Comparison of ENCODE assay signal across 8 mouse cellular contexts in genomic region chr5:124012885-124013284, GRCm38 (mm10). TPM values are rescaled to one million over a fixed set of nuclear protein-coding genes. Genes with fewer than 3 reads are reported as not detected.
DNase-seq lines count a peak whose midpoint lies in the region; TF ChIP-seq lines count a peak whose summit lies in the region.

No protein-coding gene starts in this region.

- WGBS in heart, embryonic 10.5 days = 44% methylated on average over 10 of the region's 10 CpGs
- 59% methylated on average over 10 of the region's 10 CpGs for WGBS in lung, adult 2 months
- 87% methylated on average over 10 of the region's 10 CpGs for WGBS in limb, embryonic 10.5 days
- 57% methylated on average over 10 of the region's 10 CpGs for WGBS in small intestine, adult 2 months

- H3K4me1 ChIP-seq in heart, embryonic 10.5 days = peaks cover 83% of the 10 kb centered on the region
- peaks cover 32% of the 10 kb centered on the region for H3K4me1 ChIP-seq in lung, adult 2 months (ENCODE audit: control insufficient read depth, insufficient read depth, low read length)
- H3K4me1 ChIP-seq in limb, embryonic 10.5 days = peaks cover 53% of the 10 kb centered on the region
- peaks cover 60% of the 10 kb centered on the region for H3K4me1 ChIP-seq in small intestine, adult 2 months (ENCODE audit: control insufficient read depth, insufficient read depth, insufficient read length, low read length)

- H3K4me3 ChIP-seq in heart, embryonic 10.5 days = no peak overlapping the region
- no peak overlapping the region for H3K4me3 ChIP-seq in lung, adult 2 months (replicated peaks; ENCODE audit: extremely low read depth, low read depth, low read length)
- H3K4me3 ChIP-seq in limb, embryonic 10.5 days = no peak overlapping the region
- no peak overlapping the region for H3K4me3 ChIP-seq in small intestine, adult 2 months (ENCODE audit: low read depth, low read length)

- H3K36me3 ChIP-seq in heart, embryonic 10.5 days = peaks cover 27% of the 10 kb centered on the region
- H3K36me3 ChIP-seq in limb, embryonic 10.5 days = peaks cover 42% of the 10 kb centered on the region
- peaks cover 18% of the 10 kb centered on the region for H3K36me3 ChIP-seq in small intestine, adult 2 months (ENCODE audit: control insufficient read depth, insufficient read depth, low read length)

- no peak for TF ChIP-seq POLR2A in lung, adult 2 months (IDR thresholded peaks at IDR 0.05; ENCODE audit: borderline replicate concordance, extremely low read depth, low read depth, low read length)
- no peak for TF ChIP-seq POLR2A in small intestine, adult 2 months (IDR thresholded peaks at IDR 0.05; ENCODE audit: low read depth, low read length)

- H3K9me3 ChIP-seq in heart, embryonic 10.5 days = no peaks in the 10 kb centered on the region
- no peaks in the 10 kb centered on the region for H3K9me3 ChIP-seq in limb, embryonic 10.5 days (replicated peaks)

- peak overlapping the region; percentile 71 for H3K27ac ChIP-seq in heart, embryonic 10.5 days
- peak overlapping the region; percentile 53; the same call in 1 of the 2 replicates for H3K27ac ChIP-seq in limb, embryonic 10.5 days
- peak overlapping the region; percentile 23; the same call in 1 of the 2 replicates for H3K27ac ChIP-seq in small intestine, adult 2 months (ENCODE audit: insufficient read depth, low read depth, low read length)

- no peaks in the 10 kb centered on the region for H3K27me3 ChIP-seq in heart, embryonic 10.5 days (ENCODE audit: insufficient read depth, poor library complexity, severe bottlenecking)
- H3K27me3 ChIP-seq in limb, embryonic 10.5 days (ENCODE audit: low read depth, poor library complexity, severe bottlenecking) = no peaks in the 10 kb centered on the region
- no peaks in the 10 kb centered on the region for H3K27me3 ChIP-seq in small intestine, adult 2 months (ENCODE audit: control insufficient read depth, insufficient read depth, low read length)

- no peak for TF ChIP-seq CTCF in lung, adult 2 months (IDR thresholded peaks at IDR 0.05; ENCODE audit: insufficient read depth, low read length)
- no peak for TF ChIP-seq CTCF in small intestine, adult 2 months (IDR thresholded peaks at IDR 0.05; ENCODE audit: extremely low read depth, insufficient read length, insufficient replicate concordance, low read depth, low read length)

- DNase-seq in heart, embryonic 10.5 days (ENCODE audit: low spot score) = no peak
- DNase-seq in heart, adult 11 months = no peak
- DNase-seq in lung, postnatal 10 days = peak; percentile 40
- no peak for DNase-seq in lung, adult 2 months
- DNase-seq in limb, embryonic 10.5 days (ENCODE audit: low spot score) = no peak
- DNase-seq in thymus, postnatal 25 days = no peak
- DNase-seq in right cerebral cortex, postnatal 25 days = no peak

RNA-seq across cellular contexts. Expression of gene Vps37b, which starts 19.2 kb away (rescaled TPM):
- polyA plus RNA-seq in heart, embryonic 10.5 days (2016; fragmentation: Nextera tagmentation; extraction: Ambion mirVana) = 54.0 and 61.4 TPM in 2 replicates
- polyA plus RNA-seq in lung, adult 2 months (2012; rRNA removed) = 36.6 and 39.3 TPM in 2 replicates
- polyA plus RNA-seq in limb, embryonic 10.5 days (2016; fragmentation: Nextera tagmentation; extraction: Ambion mirVana) = 40.5 and 42.6 TPM in 2 replicates
- 35.9 and 55.6 TPM in 2 replicates for polyA plus RNA-seq in small intestine, adult 2 months (2012; rRNA removed)

RNA-seq across cellular contexts. Expression of gene Hip1r, which starts 39.5 kb away (rescaled TPM):
- polyA plus RNA-seq in heart, embryonic 10.5 days (2016; fragmentation: Nextera tagmentation; extraction: Ambion mirVana) = 6.5 and 8.4 TPM in 2 replicates
- polyA plus RNA-seq in lung, adult 2 months (2012; rRNA removed) = 31.9 and 36.4 TPM in 2 replicates
- polyA plus RNA-seq in limb, embryonic 10.5 days (2016; fragmentation: Nextera tagmentation; extraction: Ambion mirVana) = 7.1 and 8.3 TPM in 2 replicates
- 30.3 and 40.9 TPM in 2 replicates for polyA plus RNA-seq in small intestine, adult 2 months (2012; rRNA removed)
